Mouse (Mus musculus): Measurements from ENCODE around the gene Pjvk. TPM values are rescaled to one million over a fixed set of nuclear protein-coding genes. Genes with fewer than 3 reads are reported as not detected.
"Not testable (repeated sequence)": the region's sequence is repeated elsewhere in the genome, so short reads cannot be mapped to it uniquely, and the experiment has no call there.

The Pjvk gene
- total RNA-seq (2021) = under 1 TPM in 1 of 2 experiments, not detected in 1; 0.79 TPM
- long read RNA-seq, experiment 1 = 0 reads
- long read RNA-seq, experiment 2 = 0 reads

GRCm38 (mm10) chr2:76647883-76648570 is at the start of gene Pjvk, which contains the start of gene Prkra:
Pjvk (plus strand) TSS chr2:76648476.
Prkra (minus strand) TSS chr2:76648015.
- DNase-seq (ENCODE audit: low spot score in 2 of 2) = peak; percentile 96

GRCm38 (mm10) chr2:76599214-76599613 is 49.1 kb upstream of the Pjvk start:
- peak in 1 of 2 experiments; percentile 23 for DNase-seq (ENCODE audit: low spot score in 2 of 2)

- DNase-seq (ENCODE audit: low spot score in 2 of 2) = no peak
Observed at GRCm38 (mm10) chr2:76602256-76602655, 46.0 kb upstream of the Pjvk start.

GRCm38 (mm10) chr2:76606704-76607103 is 41.6 kb upstream of the Pjvk start:
- no peak for DNase-seq (ENCODE audit: low spot score in 2 of 2)

- DNase-seq (ENCODE audit: low spot score in 2 of 2) = no peak
Observed at GRCm38 (mm10) chr2:76610326-76611104, 37.8 kb upstream of the Pjvk start.

- DNase-seq (ENCODE audit: low spot score in 2 of 2) = no peak
Observed at GRCm38 (mm10) chr2:76611996-76612395, 36.3 kb upstream of the Pjvk start.

GRCm38 (mm10) chr2:76618078-76618477 is 30.2 kb upstream of the Pjvk start:
- peak in 1 of 2 experiments; percentile 58 for DNase-seq (ENCODE audit: low spot score in 2 of 2)

GRCm38 (mm10) chr2:76620188-76620587 is 28.1 kb upstream of the Pjvk start:
- no peak for DNase-seq (ENCODE audit: low spot score in 2 of 2)

GRCm38 (mm10) chr2:76621724-76622123 is 26.6 kb upstream of the Pjvk start:
- DNase-seq (ENCODE audit: low spot score in 2 of 2) = no peak

GRCm38 (mm10) chr2:76622316-76622715 is 26.0 kb upstream of the Pjvk start:
- not testable (repeated sequence) for DNase-seq (ENCODE audit: low spot score in 2 of 2)

- DNase-seq (ENCODE audit: low spot score in 2 of 2) = no peak
Observed at GRCm38 (mm10) chr2:76630293-76630692, 18.0 kb upstream of the Pjvk start.

- DNase-seq (ENCODE audit: low spot score in 2 of 2) = no peak
Observed at GRCm38 (mm10) chr2:76631600-76631999, 16.7 kb upstream of the Pjvk start.

- no peak for DNase-seq (ENCODE audit: low spot score in 2 of 2)
Observed at GRCm38 (mm10) chr2:76639637-76640036, 8.6 kb upstream of the Pjvk start.

- DNase-seq (ENCODE audit: low spot score in 2 of 2) = no peak
Observed at GRCm38 (mm10) chr2:76643801-76644200, 4.5 kb upstream of the Pjvk start.

GRCm38 (mm10) chr2:76647441-76647869 is 821 bp upstream of the Pjvk start:
- peak in 1 of 2 experiments; percentile 9 for DNase-seq (ENCODE audit: low spot score in 2 of 2)

GRCm38 (mm10) chr2:76648666-76649141 is 428 bp downstream of the Pjvk start:
- no peak for DNase-seq (ENCODE audit: low spot score in 2 of 2)

- no peak for DNase-seq (ENCODE audit: low spot score in 2 of 2)
Observed at GRCm38 (mm10) chr2:76653070-76653469, 4.8 kb downstream of the Pjvk start.

- no peak for DNase-seq (ENCODE audit: low spot score in 2 of 2)
Observed at GRCm38 (mm10) chr2:76654646-76655045, 6.4 kb downstream of the Pjvk start.

GRCm38 (mm10) chr2:76655444-76655843 is 7.2 kb downstream of the Pjvk start:
- no peak for DNase-seq (ENCODE audit: low spot score in 2 of 2)

- no peak for DNase-seq (ENCODE audit: low spot score in 2 of 2)
Observed at GRCm38 (mm10) chr2:76655982-76656381, 7.7 kb downstream of the Pjvk start.

GRCm38 (mm10) chr2:76658551-76658950 is 10.3 kb downstream of the Pjvk start:
- DNase-seq (ENCODE audit: low spot score in 2 of 2) = no peak

GRCm38 (mm10) chr2:76659419-76659818 is 11.1 kb downstream of the Pjvk start:
- no peak for DNase-seq (ENCODE audit: low spot score in 2 of 2)

All from layer of hippocampus, postnatal 14 days (tissue).